Mouse (Mus musculus): ENCODE results near the gene Foxp1. TPM values are rescaled to one million over a fixed set of nuclear protein-coding genes. Genes with fewer than 3 reads are reported as not detected.

Foxp1 gene
- total RNA-seq, 2 experiments from 2014 or later, result 39.0 to 40.6 TPM

- peak; percentile 64 to 80 for DNase-seq
These were observed 1.4 kb downstream of the Foxp1 start for GRCm38 (mm10) chr6:99521038-99521640.

GRCm38 (mm10) chr6:99520676-99521037 lies 1.9 kb downstream of the Foxp1 start:
- no peak for DNase-seq

GRCm38 (mm10) chr6:99519806-99520675 lies 2.5 kb downstream of the Foxp1 start:
- peak; percentile 65 to 67 for DNase-seq

- DNase-seq, result no peak
These were observed 3.5 kb downstream of the Foxp1 start for GRCm38 (mm10) chr6:99519052-99519451.

GRCm38 (mm10) chr6:99515667-99516199 lies 6.8 kb downstream of the Foxp1 start:
- no peak for DNase-seq

GRCm38 (mm10) chr6:99511862-99512261 lies 10.7 kb downstream of the Foxp1 start:
- DNase-seq, result no peak

- no peak for DNase-seq
These were observed 13.3 kb downstream of the Foxp1 start for GRCm38 (mm10) chr6:99509189-99509592.

- no peak for DNase-seq
These were observed 15.7 kb downstream of the Foxp1 start for GRCm38 (mm10) chr6:99506816-99507215.

- DNase-seq, result no peak
These were observed 18.8 kb downstream of the Foxp1 start for GRCm38 (mm10) chr6:99503741-99504140.

- DNase-seq, result no peak
These were observed 19.8 kb downstream of the Foxp1 start for GRCm38 (mm10) chr6:99502727-99503126.

- no peak for DNase-seq
These were observed 20.2 kb downstream of the Foxp1 start for GRCm38 (mm10) chr6:99502314-99502713.

GRCm38 (mm10) chr6:99500570-99501270 lies 21.8 kb downstream of the Foxp1 start:
- no peak for DNase-seq

- no peak for DNase-seq
These were observed 24.4 kb downstream of the Foxp1 start for GRCm38 (mm10) chr6:99498082-99498481.

- DNase-seq, result no peak
These were observed 26.4 kb downstream of the Foxp1 start for GRCm38 (mm10) chr6:99496114-99496513.

GRCm38 (mm10) chr6:99492937-99493336 lies 29.6 kb downstream of the Foxp1 start:
- DNase-seq, result no peak

- no peak for DNase-seq
These were observed 30.5 kb downstream of the Foxp1 start for GRCm38 (mm10) chr6:99491979-99492544.

GRCm38 (mm10) chr6:99491146-99491545 lies 31.4 kb downstream of the Foxp1 start:
- DNase-seq, result peak; percentile 22 to 39

- DNase-seq, result no peak
These were observed 32.4 kb downstream of the Foxp1 start for GRCm38 (mm10) chr6:99489900-99490648.

- no peak for DNase-seq
These were observed 33.1 kb downstream of the Foxp1 start for GRCm38 (mm10) chr6:99489423-99489822.

- DNase-seq, result peak in 1 of 2 experiments; percentile 31
These were observed 36.5 kb downstream of the Foxp1 start for GRCm38 (mm10) chr6:99485884-99486640.

All from adrenal gland, postnatal 36 days (tissue).